Mouse (Mus musculus) heart, postnatal 14 days (tissue): ENCODE data around the gene Rasgef1b. TPM values are rescaled to one million over a fixed set of nuclear protein-coding genes. Genes with fewer than 3 reads are reported as not detected.

ENCODE experiments used
- DNase-seq, 2 experiments: peaks; one replicate each; pipeline ENCODE4 v3.0.0; 2021 to 2022
- intact Hi-C: fragments of 180-260 bp; cut with DNase I; formaldehyde crosslinking; loops from one replicate; pipeline ENCODE4 v1.15.1; 2025
- total RNA-seq, 2 experiments: library from RNA; stranded (reverse); gene quantifications; 2 replicates each; pipeline ENCODE4 v1.2.3; 2021

Rasgef1b gene
- total RNA-seq, 2 experiments from 2014 or later: 10.3 to 12.3 TPM

- no peak for DNase-seq
- intact Hi-C loops: no loop called here
Measured at GRCm38 (mm10) chr5:99385090-99385489, 343.8 kb downstream of the Rasgef1b start.

GRCm38 (mm10) chr5:99383783-99384281 lies 345.0 kb downstream of the Rasgef1b start:
- no peak for DNase-seq
- intact Hi-C loops: no loop called here

GRCm38 (mm10) chr5:99382786-99383185 lies 346.1 kb downstream of the Rasgef1b start:
- DNase-seq: no peak
- intact Hi-C loops: no loop called here

GRCm38 (mm10) chr5:99381639-99382038 lies 347.2 kb downstream of the Rasgef1b start:
- DNase-seq: no peak
- intact Hi-C loops: no loop called here

- no peak for DNase-seq
- intact Hi-C loops: no loop called here
Measured at GRCm38 (mm10) chr5:99380882-99381281, 348.0 kb downstream of the Rasgef1b start.

- peak in 1 of 2 experiments; percentile 15 for DNase-seq
- intact Hi-C loops: no loop called here
Measured at GRCm38 (mm10) chr5:99380166-99380565, 348.7 kb downstream of the Rasgef1b start.

- intact Hi-C loops: no loop called here
- no peak for DNase-seq
Measured at GRCm38 (mm10) chr5:99378437-99379226, 350.2 kb downstream of the Rasgef1b start.

- intact Hi-C loops: no loop called here
- no peak for DNase-seq
Measured at GRCm38 (mm10) chr5:99375725-99376124, 353.1 kb downstream of the Rasgef1b start.

- DNase-seq: no peak
- intact Hi-C loops: no loop called here
Measured at GRCm38 (mm10) chr5:99374460-99374859, 354.4 kb downstream of the Rasgef1b start.

GRCm38 (mm10) chr5:99373570-99374151 lies 355.2 kb downstream of the Rasgef1b start:
- DNase-seq: no peak
- intact Hi-C loops: no loop called here

GRCm38 (mm10) chr5:99370636-99371035 lies 358.2 kb downstream of the Rasgef1b start:
- intact Hi-C loops: no loop called here
- no peak for DNase-seq

DNA sequence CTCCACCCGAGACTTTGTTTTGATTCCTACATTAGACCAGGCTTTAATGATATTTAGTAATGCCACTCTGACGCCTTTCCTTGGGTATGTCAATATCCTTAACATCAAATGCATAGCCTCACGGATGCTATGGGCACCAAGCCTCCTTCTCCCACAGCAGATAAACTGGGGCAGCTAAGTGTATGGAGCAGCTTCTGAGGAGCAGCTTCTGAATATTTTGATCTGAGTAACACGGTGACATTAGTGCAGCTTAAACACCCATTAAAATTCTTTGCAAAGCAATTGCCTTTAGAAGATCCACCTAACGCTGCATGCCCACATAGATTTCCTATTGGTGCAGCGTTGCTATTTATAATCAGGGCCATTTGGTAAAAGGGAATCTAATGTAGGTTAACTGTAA lies 359.6 kb downstream of the Rasgef1b start:
- no peak for DNase-seq
- intact Hi-C loops: no loop called here

DNA sequence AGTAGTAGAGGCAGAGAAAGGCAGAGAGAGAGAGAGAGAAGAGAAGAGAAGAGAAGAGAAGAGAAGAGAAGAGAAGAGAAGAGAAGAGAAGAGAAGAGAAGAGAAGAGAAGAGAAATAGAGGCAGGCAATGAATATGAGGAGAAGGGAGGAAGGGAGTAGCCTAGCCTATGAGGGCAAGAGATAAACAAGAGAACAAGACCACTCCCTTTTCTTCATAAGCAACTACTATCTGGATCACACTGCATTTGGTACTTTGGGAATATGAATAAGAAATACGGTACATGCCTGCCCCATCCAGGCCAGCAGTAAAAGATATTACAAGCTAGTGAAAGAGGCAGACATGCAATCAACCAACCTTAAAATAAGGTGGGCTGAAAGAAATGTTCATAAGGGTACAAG lies 360.2 kb downstream of the Rasgef1b start:
- DNase-seq: no peak
- intact Hi-C loops: no loop called here

DNA sequence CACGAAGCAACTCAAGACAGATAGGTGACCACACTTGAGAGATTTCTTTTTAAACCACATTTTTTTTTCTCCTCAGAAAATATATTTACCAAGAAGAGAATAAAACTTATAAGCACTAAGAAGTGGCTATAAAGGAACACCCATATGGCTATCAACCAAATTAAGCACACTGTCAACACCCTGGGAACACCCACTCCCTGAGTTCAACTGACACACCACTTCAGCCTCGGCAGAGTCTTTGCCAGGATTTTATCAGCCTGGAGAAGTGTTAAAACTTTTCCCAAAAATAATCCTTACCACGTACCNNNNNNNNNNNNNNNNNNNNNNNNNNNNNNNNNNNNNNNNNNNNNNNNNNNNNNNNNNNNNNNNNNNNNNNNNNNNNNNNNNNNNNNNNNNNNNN lies 368.3 kb downstream of the Rasgef1b start:
- intact Hi-C loops: no loop called here

GRCm38 (mm10) chr5:99359251-99359650 lies 369.6 kb downstream of the Rasgef1b start:
- DNase-seq: no peak
- intact Hi-C loops: no loop called here

More for the DNA sequence above, 368.3 kb downstream of the Rasgef1b start:
- no peak for DNase-seq

DNA sequence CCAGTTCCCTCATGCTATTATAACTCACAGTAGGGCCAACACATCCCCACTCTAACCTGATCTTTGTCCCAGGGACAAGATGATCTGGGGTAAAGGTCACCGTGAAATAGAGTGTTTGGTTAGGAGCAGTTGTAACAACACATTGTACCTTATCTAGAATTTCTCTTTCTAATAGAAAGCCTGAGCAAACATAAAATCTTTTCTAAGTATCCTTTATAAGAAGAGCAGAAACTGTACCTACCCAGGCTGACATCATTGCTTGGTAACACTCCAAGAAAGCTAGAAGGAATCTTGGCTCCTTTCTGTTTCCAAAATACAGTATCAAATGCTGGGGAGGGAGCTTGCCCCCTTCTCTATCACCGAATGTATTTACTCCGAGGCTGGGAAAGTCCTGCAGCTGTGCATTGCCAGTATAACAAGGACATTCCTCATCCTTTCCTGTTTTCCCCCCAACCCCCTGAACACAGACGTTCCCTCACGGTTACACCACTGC lies 374.2 kb downstream of the Rasgef1b start:
- intact Hi-C loops: no loop called here
- DNase-seq: peak in 1 of 2 experiments; percentile 43

GRCm38 (mm10) chr5:99350030-99350429 lies 378.8 kb downstream of the Rasgef1b start:
- intact Hi-C loops: no loop called here
- no peak for DNase-seq

DNA sequence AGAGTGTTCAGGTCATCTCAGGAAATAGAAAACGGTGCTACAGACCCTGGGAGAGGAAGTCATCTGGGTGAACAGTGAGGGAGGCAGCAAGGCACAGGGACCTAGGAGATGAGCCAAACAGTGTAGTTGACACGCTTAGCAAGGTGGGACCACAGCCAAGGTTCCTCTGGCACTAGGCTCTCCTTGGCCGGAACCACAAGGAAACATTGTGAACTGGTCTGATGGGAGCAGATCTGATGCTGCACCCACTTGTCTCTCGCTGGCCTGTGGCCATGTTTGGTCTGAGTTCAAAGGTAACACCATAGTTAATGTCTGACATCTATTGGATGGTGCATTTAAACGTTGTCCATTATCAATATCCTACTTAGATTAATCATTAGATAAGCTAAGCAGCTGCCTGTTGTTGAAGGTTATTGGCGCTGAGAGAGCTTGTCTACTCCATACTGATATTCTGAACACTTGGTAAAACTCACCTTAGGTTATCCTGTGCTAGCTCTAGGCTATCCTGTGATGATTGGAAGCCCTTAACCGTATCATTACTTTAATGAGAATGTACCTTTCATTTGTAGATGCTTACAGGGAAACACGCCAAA lies 380.5 kb downstream of the Rasgef1b start:
- DNase-seq: peak; percentile 78 to 84
- intact Hi-C loops: no loop called here

GRCm38 (mm10) chr5:99342527-99342926 lies 386.3 kb downstream of the Rasgef1b start:
- no peak for DNase-seq
- intact Hi-C loops: no loop called here

DNA sequence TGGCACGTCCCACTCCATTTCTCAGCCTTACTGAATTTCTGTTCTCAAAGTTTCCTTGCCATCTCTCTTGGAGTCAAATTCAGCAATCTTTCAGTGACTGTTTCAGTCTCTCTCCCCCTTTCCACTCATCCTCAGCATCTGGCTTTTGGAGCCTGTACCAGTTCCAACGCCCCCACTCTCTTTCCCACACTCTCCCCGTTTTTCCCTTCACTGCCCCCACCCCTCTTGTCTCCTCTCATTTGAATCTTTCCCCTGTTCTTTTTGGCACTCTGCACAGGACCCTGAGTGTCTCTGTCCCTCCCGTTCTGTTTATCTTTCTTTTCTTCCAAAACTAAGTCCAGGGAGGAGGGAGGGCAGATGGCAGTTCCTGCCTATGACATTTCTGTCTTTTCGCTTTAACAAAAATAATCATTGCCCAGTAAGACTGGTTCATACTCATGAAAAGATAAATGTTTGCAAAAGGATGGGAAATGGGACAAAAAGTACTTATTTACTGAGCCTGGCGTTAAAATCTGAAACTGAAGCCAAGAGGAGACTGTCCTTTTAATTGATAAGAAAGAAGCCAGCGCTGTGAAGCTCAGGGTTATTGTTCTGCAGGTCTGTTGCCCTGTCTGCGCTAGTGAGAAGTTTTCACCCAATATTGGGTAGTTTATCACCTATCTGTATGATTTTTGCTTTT lies 388.4 kb downstream of the Rasgef1b start:
- intact Hi-C loops: no loop called here
- peak in 1 of 2 experiments; percentile 21 for DNase-seq

GRCm38 (mm10) chr5:99339790-99340189 lies 389.1 kb downstream of the Rasgef1b start:
- peak; percentile 76 for DNase-seq
- intact Hi-C loops: loop anchor here (2.0 kb wide), 1 partner anchor 87 kb away; no protein-coding TSS in a partner anchor
